Mouse (Mus musculus) hindbrain, embryonic 12.5 days (tissue): Measurements from ENCODE around the gene Vwa2. TPM values are rescaled to one million over a fixed set of nuclear protein-coding genes. Genes with fewer than 3 reads are reported as not detected.

Experiments
- ATAC-seq: fragments of 200-750 bp; cut with Nextera tagmentation; 2 replicates; pipeline ENCODE4 v1.8.0; 2017; ENCODE audit warnings: moderate TSS enrichment; ENCODE audit not compliant: low FRiP score
- H3K27ac ChIP-seq: fragments of 300-500 bp; sonication (generic); 2 replicates; pipeline ENCODE4 v1.5.1; 2016; ENCODE audit warnings: mild to moderate bottlenecking
- H3K27me3 ChIP-seq: fragments of 300-500 bp; sonication (generic); 2 replicates; pipeline ENCODE4 v1.6.1; 2016; ENCODE audit warnings: mild to moderate bottlenecking
- H3K36me3 ChIP-seq: fragments of 300-500 bp; sonication (generic); 2 replicates; pipeline ENCODE4 v1.6.1; 2016; ENCODE audit warnings: mild to moderate bottlenecking
- H3K4me1 ChIP-seq: fragments of 300-500 bp; sonication (generic); 2 replicates; pipeline ENCODE4 v1.6.1; 2016
- H3K4me2 ChIP-seq: fragments of 300-500 bp; sonication (generic); replicated peaks from 2 replicates; pipeline ENCODE4 v1.6.1; 2016; ENCODE audit warnings: mild to moderate bottlenecking
- H3K4me3 ChIP-seq: fragments of 300-500 bp; sonication (generic); 2 replicates; pipeline ENCODE4 v1.5.1; 2016; ENCODE audit warnings: mild to moderate bottlenecking
- H3K9ac ChIP-seq: fragments of 300-500 bp; sonication (generic); 2 replicates; pipeline ENCODE4 v1.6.1; 2016; ENCODE audit warnings: mild to moderate bottlenecking, moderate library complexity
- H3K9me3 ChIP-seq: fragments of 300-500 bp; sonication (generic); replicated peaks from 2 replicates; pipeline ENCODE4 v1.6.1; 2016; ENCODE audit warnings: mild to moderate bottlenecking
- WGBS: fragments of 180-500 bp; shearing (Covaris S2); methylation state at CpG from one replicate; pipeline ENCODE4 v1.1.7; 2016; 5-methylcytosine and 5-hydroxymethylcytosine counted together
- polyA plus RNA-seq: library from polyadenylated mRNA; unstranded; fragments of >200 nt; fragmentation: Nextera tagmentation; extraction: Ambion mirVana; gene quantifications from 2 replicates; pipeline ENCODE4 v1.2.1, GENCODE M21; 2016

The Vwa2 gene
- 2.0 and 3.0 TPM in 2 replicates for polyA plus RNA-seq

DNA sequence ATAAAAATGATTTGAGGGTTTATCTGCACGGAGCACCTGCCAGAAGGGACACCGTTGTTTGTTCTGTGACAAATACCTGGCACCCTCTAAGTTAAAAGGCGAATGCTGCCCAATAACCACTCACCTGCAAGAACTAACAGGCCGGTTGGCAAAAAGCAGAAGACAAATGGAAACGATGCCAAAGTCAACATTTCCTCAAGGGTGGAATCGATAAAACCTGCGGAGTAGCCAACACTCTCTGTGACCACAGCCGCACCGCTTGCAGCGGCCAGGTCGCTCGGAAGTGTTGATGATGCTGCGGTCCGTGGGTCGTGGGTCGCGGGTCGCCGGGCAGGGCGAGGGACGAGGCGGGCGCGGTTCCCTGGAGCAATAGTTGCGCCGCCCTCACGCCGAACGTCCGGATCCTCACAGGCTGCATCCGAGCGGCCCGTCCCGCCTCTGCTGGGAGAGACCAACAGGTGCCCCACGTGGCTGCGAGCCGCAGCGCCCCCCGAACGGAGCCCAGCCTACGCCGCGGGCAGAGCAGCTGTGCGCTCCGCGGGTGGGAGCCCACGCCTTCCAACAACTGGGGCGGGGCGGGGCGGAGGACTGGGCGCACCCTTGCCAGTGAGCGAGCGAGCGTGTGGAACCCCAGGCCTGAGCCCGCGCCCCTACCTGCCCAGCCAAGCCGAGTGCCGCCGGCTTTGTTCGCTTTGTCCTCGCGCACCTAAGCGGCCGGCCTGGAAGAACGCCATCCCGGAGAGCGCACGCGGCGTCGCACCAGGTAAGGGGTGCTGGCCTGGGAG, at the start of gene Vwa2:
Gene Vwa2 (plus strand): TSS at position 434 of the 785 bp plus-strand sequence.
- H3K9ac ChIP-seq, result peak within 1 kb of the TSS; percentile 32
- no peak; the same call in 1 of the 2 replicates for ATAC-seq
- peaks cover 13% of the 10 kb centered on the region for H3K4me1 ChIP-seq
- no peaks in the 10 kb centered on the region for H3K36me3 ChIP-seq
- WGBS, result 3% methylated on average over 71 of the region's 71 CpGs
- H3K27ac ChIP-seq, result no peak within 1 kb of the TSS
- H3K9me3 ChIP-seq, result no peaks in the 10 kb centered on the region
- peak within 1 kb of the TSS; percentile 50 for H3K4me3 ChIP-seq
- H3K27me3 ChIP-seq, result peaks cover 70% of the 10 kb centered on the region
- peak within 1 kb of the TSS; percentile 96 for H3K4me2 ChIP-seq

DNA sequence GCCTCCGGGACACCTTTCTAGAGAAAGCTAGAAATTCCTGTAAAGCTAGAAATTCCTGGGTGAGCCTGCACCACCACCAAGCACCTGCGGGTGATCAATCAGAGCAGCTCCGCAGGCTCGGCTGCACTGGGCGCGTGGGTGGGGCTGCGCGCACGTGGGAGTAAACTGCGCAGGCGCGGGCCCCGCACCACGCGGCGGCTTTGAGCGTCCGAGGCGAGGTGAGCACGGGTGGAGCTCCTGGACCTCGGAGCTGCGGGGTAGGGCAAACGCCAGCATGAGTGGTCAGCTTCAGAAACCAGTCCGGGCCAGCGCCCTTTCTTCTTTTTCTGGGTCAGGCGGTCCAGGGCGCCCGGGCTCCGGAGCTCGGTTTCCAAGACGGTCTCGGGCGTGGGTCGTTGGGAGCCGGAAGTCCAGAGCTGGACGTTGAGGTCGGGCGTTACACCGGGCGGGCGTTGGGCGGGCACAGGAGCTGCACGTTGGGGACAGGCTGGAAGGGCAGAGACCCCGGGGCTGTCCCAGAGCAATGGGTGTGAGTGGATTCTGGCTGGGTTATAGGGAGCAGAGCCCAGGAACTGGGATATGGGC, 47.9 kb upstream of the Vwa2 start, which contains the start of gene Tdrd1:
Gene Tdrd1 (plus strand): TSS at position 163 of the 585 bp plus-strand sequence.
- peak within 1 kb of the TSS; percentile 39 for H3K4me2 ChIP-seq
- peak within 1 kb of the TSS; percentile 14 for H3K4me3 ChIP-seq
- 63% methylated on average over 44 of the region's 44 CpGs for WGBS

DNA sequence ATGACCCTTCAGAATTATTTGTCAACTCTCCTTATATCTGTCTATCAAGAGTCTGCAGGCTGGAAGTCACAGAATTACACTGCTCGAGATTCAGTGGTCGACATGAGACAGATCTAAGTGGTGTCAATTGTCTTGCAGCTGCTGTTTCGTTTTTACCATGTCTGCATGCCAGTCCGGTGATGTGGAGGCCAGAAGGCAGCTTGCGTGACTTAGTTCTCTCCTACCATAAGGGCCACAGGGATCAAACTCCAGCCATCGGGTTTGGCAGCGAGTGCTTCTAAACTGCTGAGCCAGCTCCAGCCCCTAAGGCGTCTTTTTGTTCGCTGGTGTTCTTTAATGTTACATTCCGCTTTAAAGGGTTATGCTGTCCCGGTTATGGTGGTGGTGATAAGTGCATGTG, 45.7 kb upstream of the Vwa2 start:
- no peak overlapping the region for H3K4me2 ChIP-seq
- no peak for ATAC-seq
- no peak overlapping the region for H3K4me3 ChIP-seq
- no peak overlapping the region for H3K27ac ChIP-seq
- no peaks in the 10 kb centered on the region; the same call in 1 of the 2 replicates for H3K27me3 ChIP-seq
- no peaks in the 10 kb centered on the region for H3K9me3 ChIP-seq
- 86% methylated on average over 11 of the region's 11 CpGs for WGBS
- no peak overlapping the region for H3K9ac ChIP-seq
- no peaks in the 10 kb centered on the region for H3K36me3 ChIP-seq
- H3K4me1 ChIP-seq, result peaks cover 5% of the 10 kb centered on the region; the same call in 1 of the 2 replicates

More for the DNA sequence above, 47.9 kb upstream of the Vwa2 start, which contains the start of gene Tdrd1:
- no peak within 1 kb of the TSS for H3K9ac ChIP-seq
- H3K36me3 ChIP-seq, result no peaks in the 10 kb centered on the region
- no peaks in the 10 kb centered on the region for H3K9me3 ChIP-seq
- no peaks in the 10 kb centered on the region; the same call in 1 of the 2 replicates for H3K27me3 ChIP-seq
- H3K4me1 ChIP-seq, result peaks cover 7% of the 10 kb centered on the region; the same call in 1 of the 2 replicates
- ATAC-seq, result no peak
- no peak within 1 kb of the TSS for H3K27ac ChIP-seq

DNA sequence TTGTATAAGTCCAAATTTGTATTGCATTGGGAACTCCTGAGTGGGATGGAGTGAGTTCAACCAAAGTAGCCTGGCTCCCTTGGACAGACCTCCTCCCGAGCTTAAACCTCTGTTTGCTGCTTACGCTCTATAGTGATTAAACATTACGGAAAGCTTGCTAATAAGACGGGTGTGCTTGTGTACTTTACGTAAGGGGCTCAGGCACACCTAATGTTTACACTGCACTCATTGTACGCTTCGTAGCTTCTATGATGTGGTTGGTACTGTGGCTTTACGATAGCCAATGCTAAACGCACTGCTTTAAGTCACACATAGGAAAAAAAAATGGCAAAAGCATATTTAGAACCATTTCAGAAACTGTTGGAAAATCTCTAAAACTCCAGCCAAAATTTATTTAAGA, 44.8 kb upstream of the Vwa2 start:
- Histone ChIP-seq H3K4me1 (peaks cover 5% of the 10 kb centered on the region; the same call in 1 of the 2 replicates), H3K27ac (no peak overlapping the region), H3K9ac (no peak overlapping the region), H3K27me3 (no peaks in the 10 kb centered on the region; the same call in 1 of the 2 replicates), H3K4me3 (no peak overlapping the region), H3K36me3 (no peaks in the 10 kb centered on the region), H3K4me2 (no peak overlapping the region), H3K9me3 (no peaks in the 10 kb centered on the region)
- WGBS, result 89% methylated on average over 9 of the region's 9 CpGs
- no peak for ATAC-seq

DNA sequence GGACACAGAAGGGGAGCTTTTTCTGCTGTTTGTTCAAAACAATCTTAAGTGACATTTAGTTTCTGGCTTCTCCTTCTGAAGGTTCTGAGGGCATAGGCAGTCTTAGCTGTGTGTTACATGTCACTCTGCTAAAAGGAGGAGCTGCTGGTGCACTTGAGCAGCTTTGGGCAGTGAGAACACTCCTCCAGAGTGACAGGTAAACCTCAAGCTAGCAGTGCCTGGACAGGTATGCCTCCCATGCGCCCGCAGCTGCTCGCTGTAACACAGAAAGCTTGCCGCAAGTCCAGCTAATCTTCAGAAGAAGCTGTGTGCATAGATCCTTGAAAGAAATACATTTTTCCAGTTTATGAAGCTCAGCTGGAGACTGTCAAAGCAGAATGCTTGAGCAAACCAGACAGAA, 43.9 kb upstream of the Vwa2 start:
- Histone ChIP-seq H3K27me3 (no peaks in the 10 kb centered on the region; the same call in 1 of the 2 replicates), H3K27ac (no peak overlapping the region), H3K9me3 (no peaks in the 10 kb centered on the region), H3K4me2 (no peak overlapping the region), H3K9ac (no peak overlapping the region), H3K4me1 (peaks cover 5% of the 10 kb centered on the region; the same call in 1 of the 2 replicates), H3K4me3 (no peak overlapping the region), H3K36me3 (no peaks in the 10 kb centered on the region)
- WGBS, result 89% methylated on average over 4 of the region's 4 CpGs
- ATAC-seq, result no peak

DNA sequence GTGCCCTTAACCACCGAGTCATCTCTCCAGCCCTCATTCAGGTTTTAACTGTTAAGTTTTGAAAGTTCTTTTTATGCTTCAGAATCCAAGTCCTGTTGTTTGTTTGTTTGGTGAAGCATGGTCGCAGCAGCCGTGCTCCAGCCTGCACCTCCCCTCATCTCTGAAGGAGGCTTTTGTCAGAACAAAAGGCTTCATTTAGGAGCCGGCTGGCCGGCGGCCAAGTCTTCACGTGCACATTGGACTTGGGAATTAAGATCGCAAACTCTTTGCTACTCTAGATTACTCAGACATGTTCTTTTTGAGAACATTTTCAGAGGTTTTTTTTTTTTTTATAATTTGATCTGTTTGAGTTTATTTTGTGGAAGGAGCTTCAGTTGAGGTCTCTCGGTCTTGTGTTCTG, 38.7 kb upstream of the Vwa2 start:
- 43% methylated on average over 9 of the region's 9 CpGs for WGBS
- no peak for ATAC-seq
- H3K27ac ChIP-seq, result no peak overlapping the region

DNA sequence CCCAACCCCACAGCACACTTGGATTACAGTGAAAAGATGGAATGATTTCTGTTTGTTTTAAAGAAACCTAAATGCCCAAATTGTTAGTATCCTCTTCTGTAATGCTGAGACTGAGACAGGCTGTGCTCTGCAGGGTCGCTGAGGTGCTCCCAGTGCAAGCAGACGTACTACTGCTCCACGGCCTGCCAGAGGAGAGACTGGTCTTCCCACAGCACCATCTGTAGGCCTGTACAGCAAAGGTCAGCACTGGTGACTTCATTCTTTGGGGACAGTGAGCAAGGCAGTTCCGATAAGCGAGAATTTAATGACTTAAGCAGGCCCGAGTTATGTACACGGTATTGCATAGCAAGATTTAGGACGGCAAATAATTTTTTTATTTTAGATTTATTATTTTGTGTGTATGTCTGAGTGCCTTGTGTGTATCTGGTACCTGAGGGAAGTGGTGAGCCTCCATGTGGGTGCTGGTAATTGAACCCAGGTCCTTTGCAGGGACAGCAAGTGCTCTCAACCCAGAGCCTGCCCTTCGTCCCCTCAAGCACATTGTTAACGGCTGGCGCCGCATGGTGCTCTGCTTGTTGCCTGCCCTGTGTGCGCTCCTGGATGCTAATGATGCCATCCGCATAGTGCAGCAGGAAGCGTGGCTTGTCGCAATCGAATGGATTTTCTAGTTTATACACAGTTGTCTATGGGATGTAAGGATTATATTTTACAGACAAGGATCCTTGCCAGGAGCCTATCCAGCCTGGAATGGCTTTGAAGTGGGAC, 34.9 kb upstream of the Vwa2 start:
- Histone ChIP-seq H3K4me2 (no peak overlapping the region), H3K4me1 (no peaks in the 10 kb centered on the region; the same call in 1 of the 2 replicates), H3K9me3 (no peaks in the 10 kb centered on the region), H3K27ac (no peak overlapping the region), H3K27me3 (no peaks in the 10 kb centered on the region), H3K36me3 (no peaks in the 10 kb centered on the region), H3K4me3 (no peak overlapping the region), H3K9ac (no peak overlapping the region)
- no peak for ATAC-seq
- WGBS, result 68% methylated on average over 17 of the region's 17 CpGs

More for the DNA sequence above, 38.7 kb upstream of the Vwa2 start:
- H3K27me3 ChIP-seq, result no peaks in the 10 kb centered on the region
- no peaks in the 10 kb centered on the region; the same call in 1 of the 2 replicates for H3K4me1 ChIP-seq
- no peak overlapping the region for H3K4me2 ChIP-seq
- H3K4me3 ChIP-seq, result no peak overlapping the region
- no peaks in the 10 kb centered on the region for H3K36me3 ChIP-seq
- H3K9ac ChIP-seq, result no peak overlapping the region
- no peaks in the 10 kb centered on the region for H3K9me3 ChIP-seq

DNA sequence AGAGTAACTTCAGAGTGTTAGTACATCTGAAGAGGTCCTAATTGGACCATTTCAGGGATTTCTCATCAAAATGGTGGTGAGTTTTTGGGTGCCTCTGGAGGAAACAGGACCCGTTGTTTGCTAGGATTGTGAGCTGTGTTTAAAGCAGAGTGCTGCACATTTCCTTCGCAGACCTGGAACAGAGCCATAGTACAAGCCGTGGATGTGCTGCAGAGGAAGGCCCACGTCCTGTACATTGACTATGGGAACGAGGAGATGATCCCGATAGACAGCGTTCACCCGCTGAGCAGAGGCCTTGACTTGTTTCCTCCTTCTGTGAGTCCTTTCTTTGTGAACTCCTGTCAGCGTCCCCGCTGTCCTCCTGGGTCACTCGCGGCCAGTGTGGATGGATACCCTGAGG, 31.1 kb upstream of the Vwa2 start:
- no peaks in the 10 kb centered on the region for H3K36me3 ChIP-seq
- H3K4me1 ChIP-seq, result no peaks in the 10 kb centered on the region; the same call in 1 of the 2 replicates
- no peak overlapping the region for H3K4me3 ChIP-seq
- H3K4me2 ChIP-seq, result no peak overlapping the region
- no peak overlapping the region for H3K27ac ChIP-seq
- H3K27me3 ChIP-seq, result no peaks in the 10 kb centered on the region
- WGBS, result 84% methylated on average over 12 of the region's 12 CpGs
- H3K9ac ChIP-seq, result no peak overlapping the region
- no peak for ATAC-seq
- H3K9me3 ChIP-seq, result no peaks in the 10 kb centered on the region; the same call in 1 of the 2 replicates

DNA sequence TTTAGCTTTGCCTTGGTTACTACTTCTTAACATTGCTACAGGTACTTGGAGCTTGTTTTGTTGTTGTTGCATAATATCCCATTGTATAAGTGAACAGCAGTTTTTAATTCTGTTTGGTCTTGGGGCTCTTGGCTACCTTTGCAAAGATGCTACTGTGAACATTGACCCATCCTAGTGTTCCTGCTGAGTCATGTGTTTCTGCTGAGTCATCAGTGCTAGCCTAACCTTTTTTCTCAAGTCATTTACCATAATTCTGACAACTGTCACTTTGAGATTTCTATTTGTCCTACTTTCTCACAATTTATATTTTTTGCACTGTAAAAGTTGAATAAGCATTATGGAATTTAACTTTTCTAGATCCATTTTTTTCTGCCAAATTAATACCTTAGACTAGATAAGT, 21.5 kb upstream of the Vwa2 start:
- Histone ChIP-seq H3K9me3 (no peaks in the 10 kb centered on the region), H3K4me3 (no peak overlapping the region), H3K36me3 (no peaks in the 10 kb centered on the region), H3K4me2 (no peak overlapping the region), H3K4me1 (no peaks in the 10 kb centered on the region), H3K27me3 (no peaks in the 10 kb centered on the region), H3K9ac (no peak overlapping the region), H3K27ac (no peak overlapping the region)
- no peak for ATAC-seq

DNA sequence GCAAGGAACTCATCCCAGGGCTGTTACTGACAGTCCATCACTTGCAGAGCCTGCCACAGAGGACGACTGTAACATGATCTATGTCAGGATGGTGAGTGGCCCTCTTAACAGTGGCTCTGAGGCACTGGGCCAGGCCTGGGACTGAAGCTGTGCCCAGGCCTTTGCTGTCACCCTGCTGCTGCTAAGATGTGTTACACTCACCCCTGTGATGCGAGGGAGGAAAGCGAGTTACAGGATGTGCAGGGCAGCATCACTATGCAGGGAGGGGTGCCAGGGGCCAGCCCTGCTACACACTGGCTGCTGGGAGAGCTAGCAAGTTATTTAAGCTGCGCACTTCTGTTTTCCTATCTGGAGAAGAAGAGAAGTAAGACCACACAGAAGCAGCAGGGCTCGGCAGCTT, 17.6 kb upstream of the Vwa2 start:
- Histone ChIP-seq H3K36me3 (no peaks in the 10 kb centered on the region), H3K4me2 (no peak overlapping the region), H3K9ac (no peak overlapping the region), H3K27ac (no peak overlapping the region), H3K4me1 (peaks cover 3% of the 10 kb centered on the region; the same call in 1 of the 2 replicates), H3K4me3 (no peak overlapping the region), H3K27me3 (no peaks in the 10 kb centered on the region), H3K9me3 (no peaks in the 10 kb centered on the region)
- 47% methylated on average over 5 of the region's 5 CpGs for WGBS
- no peak for ATAC-seq

DNA sequence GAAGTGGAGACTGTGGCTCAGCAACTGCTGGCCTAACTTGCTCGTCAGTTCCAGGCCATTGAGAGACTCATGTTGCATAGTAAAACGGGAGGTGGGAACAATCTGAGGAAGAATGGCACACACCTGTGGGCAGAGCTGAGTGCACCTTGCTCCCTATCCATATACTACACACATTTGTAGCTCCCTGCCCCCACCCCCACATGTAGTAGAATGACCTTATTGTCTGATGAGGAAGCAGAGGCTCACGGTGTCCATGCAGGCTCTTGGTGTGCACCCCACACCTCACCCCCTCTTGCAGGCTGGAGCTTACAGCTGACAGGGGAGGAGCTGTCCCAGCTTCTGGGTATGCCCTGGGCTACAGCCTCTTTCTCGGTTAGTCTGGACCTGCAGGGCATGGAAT, 6.3 kb upstream of the Vwa2 start:
- no peak for ATAC-seq
- 69% methylated on average over 4 of the region's 4 CpGs for WGBS
- H3K9ac ChIP-seq, result no peak overlapping the region

More for the DNA sequence above, 6.3 kb upstream of the Vwa2 start:
- H3K27me3 ChIP-seq, result peaks cover 26% of the 10 kb centered on the region
- H3K4me3 ChIP-seq, result no peak overlapping the region
- peaks cover 4% of the 10 kb centered on the region; the same call in 1 of the 2 replicates for H3K4me1 ChIP-seq
- no peaks in the 10 kb centered on the region for H3K36me3 ChIP-seq
- H3K4me2 ChIP-seq, result no peak overlapping the region
- H3K27ac ChIP-seq, result no peak overlapping the region
- H3K9me3 ChIP-seq, result no peaks in the 10 kb centered on the region
